Mouse (Mus musculus) stomach, postnatal 0 days (tissue): Measurements from ENCODE around the gene Lilr4b. TPM values are rescaled to one million over a fixed set of nuclear protein-coding genes. Genes with fewer than 3 reads are reported as not detected.

Experiments used
- ATAC-seq: fragments of 200-750 bp; cut with Nextera tagmentation; 2 replicates; pipeline ENCODE4 v1.8.0; 2017; ENCODE audit not compliant: low FRiP score, low TSS enrichment
- DNase-seq: peaks from one replicate; pipeline ENCODE4 v3.0.0-alpha.2; 2016; ENCODE audit warnings: low spot score
- H3K27ac ChIP-seq: fragments of 300-500 bp; sonication (generic); replicated peaks from 2 replicates; pipeline ENCODE4 v1.5.1; 2014; ENCODE audit warnings: mild to moderate bottlenecking, control low read depth
- H3K27me3 ChIP-seq: fragments of 300-500 bp; sonication (generic); 2 replicates; pipeline ENCODE4 v1.6.1; 2014; ENCODE audit warnings: low read length; ENCODE audit not compliant: control insufficient read depth, insufficient read depth
- H3K36me3 ChIP-seq: fragments of 300-500 bp; sonication (generic); 2 replicates; pipeline ENCODE4 v1.6.1; 2014; ENCODE audit warnings: low read length, mixed read lengths; ENCODE audit not compliant: control insufficient read depth, insufficient read depth
- H3K4me1 ChIP-seq: fragments of 300-500 bp; sonication (generic); replicated peaks from 2 replicates; pipeline ENCODE4 v1.6.1; 2014; ENCODE audit warnings: antibody characterized with exemption; ENCODE audit not compliant: control insufficient read depth, insufficient read depth
- H3K4me2 ChIP-seq: fragments of 300-500 bp; sonication (generic); replicated peaks from 2 replicates; pipeline ENCODE4 v1.6.1; 2014; ENCODE audit warnings: low read depth, mild to moderate bottlenecking, control low read depth, moderate library complexity
- H3K4me3 ChIP-seq: fragments of 300-500 bp; sonication (generic); 2 replicates; pipeline ENCODE4 v1.5.1; 2014; ENCODE audit warnings: low read depth, low read length, control low read depth
- H3K9ac ChIP-seq: fragments of 300-500 bp; sonication (generic); 2 replicates; pipeline ENCODE4 v1.6.1; 2014; ENCODE audit warnings: mild to moderate bottlenecking, low read length, control low read depth, mixed read lengths
- H3K9me3 ChIP-seq: fragments of 300-500 bp; sonication (generic); 2 replicates; pipeline ENCODE4 v1.6.1; 2016; ENCODE audit warnings: low read length; ENCODE audit not compliant: control insufficient read depth
- CTCF ChIP-seq: IDR thresholded peaks from 2 replicates; pipeline ENCODE4 v1.5.1; 2016; ENCODE audit warnings: antibody characterized with exemption, low read depth, mild to moderate bottlenecking, moderate library complexity
- EP300 ChIP-seq: optimal IDR thresholded peaks from 2 replicates; pipeline ENCODE3; 2016; ENCODE audit warnings: antibody characterized with exemption
- WGBS: fragments of 180-500 bp; shearing (Covaris S2); extraction: QIAGEN DNeasy Blood & Tissue Kit; methylation state at CpG from one replicate; pipeline ENCODE4 v1.1.7; 2014; 5-methylcytosine and 5-hydroxymethylcytosine counted together
- polyA plus RNA-seq: library from polyadenylated mRNA; unstranded; fragments of >200 nt; fragmentation: Nextera tagmentation; extraction: Ambion mirVana; gene quantifications from 2 replicates; pipeline ENCODE4 v1.2.1, GENCODE M21; 2015

Lilr4b gene
- polyA plus RNA-seq, 1 experiment from 2014 or later, result 0.45 TPM

DNA sequence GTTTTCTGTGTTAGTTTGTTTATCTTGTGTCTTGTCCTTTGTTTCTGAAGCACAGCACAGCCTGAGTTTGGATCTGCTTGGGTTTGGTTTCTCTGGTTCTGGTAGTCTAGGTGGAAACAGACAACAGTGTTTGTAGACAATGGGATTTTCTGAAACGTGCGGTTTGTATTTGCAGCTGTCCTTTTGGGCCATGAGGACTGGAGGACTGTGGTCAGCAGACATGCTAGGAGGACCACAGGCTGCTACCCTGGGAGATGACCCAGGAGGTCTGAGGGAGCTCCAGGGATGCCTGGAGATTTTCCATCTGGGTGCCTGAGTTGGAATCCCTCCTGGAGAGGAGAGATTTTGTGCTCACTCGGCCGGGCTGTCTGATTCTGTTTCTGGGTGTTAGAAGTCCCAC is 46.2 kb downstream of the Lilr4b start:
- WGBS, result 65% methylated on average over 4 of the region's 4 CpGs
- TF ChIP-seq CTCF (no peak), EP300 (no peak)
- no peak for ATAC-seq
- H3K27ac ChIP-seq, result no peak overlapping the region
- DNase-seq, result no peak
- H3K36me3 ChIP-seq, result no peaks in the 10 kb centered on the region
- H3K4me1 ChIP-seq, result no peaks in the 10 kb centered on the region
- no peaks in the 10 kb centered on the region for H3K27me3 ChIP-seq
- H3K9ac ChIP-seq, result no peak overlapping the region
- H3K9me3 ChIP-seq, result no peaks in the 10 kb centered on the region
- no peak overlapping the region for H3K4me3 ChIP-seq
- H3K4me2 ChIP-seq, result no peak overlapping the region

DNA sequence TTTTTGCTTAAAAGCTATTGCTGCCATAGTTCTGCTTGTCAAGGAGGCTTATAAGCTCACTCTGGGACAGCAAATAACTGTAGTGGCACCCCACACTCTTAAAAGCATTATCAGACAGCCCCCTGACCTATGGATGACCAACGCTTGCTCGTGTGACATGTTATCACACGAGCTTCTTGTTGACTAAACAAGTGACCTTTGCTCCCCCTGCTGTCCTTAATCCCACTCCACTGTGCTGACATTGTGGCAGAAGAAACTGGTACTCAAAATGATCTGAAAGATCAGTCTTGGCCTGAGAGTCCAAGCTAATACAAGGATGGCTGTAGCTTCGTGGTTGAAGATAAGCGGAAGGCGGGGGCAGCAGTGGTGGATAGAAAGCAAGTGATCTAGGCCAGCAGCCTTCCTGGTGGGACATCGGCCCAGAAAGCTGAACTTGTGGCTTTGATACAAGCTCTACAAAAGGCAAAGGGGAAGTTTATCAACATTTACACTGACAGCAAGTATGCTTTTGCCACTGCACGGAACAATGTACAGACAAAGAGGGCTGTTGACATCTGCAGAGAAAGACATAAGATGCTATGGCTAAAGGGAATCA is 48.5 kb downstream of the Lilr4b start:
- H3K27me3 ChIP-seq, result no peaks in the 10 kb centered on the region
- no peak overlapping the region for H3K4me3 ChIP-seq
- no peak for DNase-seq
- no peaks in the 10 kb centered on the region for H3K9me3 ChIP-seq
- H3K4me1 ChIP-seq, result no peaks in the 10 kb centered on the region
- WGBS, result 47% methylated on average over 8 of the region's 8 CpGs
- H3K27ac ChIP-seq, result no peak overlapping the region
- H3K36me3 ChIP-seq, result no peaks in the 10 kb centered on the region
- ATAC-seq, result no peak
- H3K9ac ChIP-seq, result no peak overlapping the region
- no peak overlapping the region for H3K4me2 ChIP-seq
- no peak for TF ChIP-seq EP300
- TF ChIP-seq CTCF, result no peak

DNA sequence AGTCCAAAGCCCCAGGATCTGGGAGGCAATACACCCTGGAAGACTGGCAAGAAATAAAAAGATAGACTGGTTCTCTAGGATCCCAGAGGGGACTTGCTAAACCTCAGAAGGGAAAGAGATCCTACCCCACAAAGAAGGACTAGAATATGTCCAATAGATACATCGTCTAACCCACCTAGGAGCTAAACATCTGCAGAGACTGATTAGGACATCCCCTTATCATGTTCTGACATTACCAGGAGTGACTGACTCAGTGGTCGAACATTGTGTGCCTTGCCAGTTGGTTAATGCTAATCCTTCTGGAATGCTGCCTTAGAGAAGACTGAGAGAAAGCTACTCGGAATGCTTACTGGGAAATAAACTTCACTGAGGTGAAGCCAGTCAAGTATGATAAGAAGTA is 49.1 kb downstream of the Lilr4b start:
- no peak for TF ChIP-seq CTCF
- no peak for TF ChIP-seq EP300
- Histone ChIP-seq H3K9ac (no peak overlapping the region), H3K4me3 (no peak overlapping the region), H3K27me3 (no peaks in the 10 kb centered on the region), H3K27ac (no peak overlapping the region), H3K36me3 (no peaks in the 10 kb centered on the region), H3K9me3 (no peaks in the 10 kb centered on the region), H3K4me1 (no peaks in the 10 kb centered on the region), H3K4me2 (no peak overlapping the region)
- WGBS, result 68% methylated on average over 3 of the region's 3 CpGs
- ATAC-seq, result no peak
- DNase-seq, result no peak

DNA sequence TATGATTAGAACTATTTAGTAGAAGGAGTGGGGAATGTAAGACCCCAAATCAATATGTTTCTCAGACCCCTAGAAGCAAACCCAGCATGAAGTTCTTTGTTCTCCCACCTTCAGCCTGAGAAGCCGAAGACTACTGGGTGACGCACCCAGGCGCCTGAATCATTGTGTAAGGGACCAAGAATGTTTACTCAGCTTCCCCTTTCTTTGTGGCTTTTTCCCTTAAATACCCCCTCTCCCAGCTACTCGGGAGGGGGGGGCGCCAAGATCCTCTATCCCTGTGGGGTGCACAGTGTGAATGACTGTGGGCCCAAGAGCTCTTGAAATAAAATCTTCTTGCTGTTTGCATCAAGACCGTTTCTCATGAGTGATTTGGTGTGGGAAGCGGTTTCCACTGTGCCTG is 50.4 kb downstream of the Lilr4b start:
- no peaks in the 10 kb centered on the region for H3K36me3 ChIP-seq
- H3K9me3 ChIP-seq, result no peaks in the 10 kb centered on the region
- 73% methylated on average over 7 of the region's 7 CpGs for WGBS
- H3K4me2 ChIP-seq, result no peak overlapping the region
- no peaks in the 10 kb centered on the region for H3K4me1 ChIP-seq
- TF ChIP-seq CTCF, result no peak
- no peak for TF ChIP-seq EP300
- no peaks in the 10 kb centered on the region for H3K27me3 ChIP-seq
- no peak overlapping the region for H3K9ac ChIP-seq
- H3K4me3 ChIP-seq, result no peak overlapping the region
- DNase-seq, result no peak
- no peak for ATAC-seq
- H3K27ac ChIP-seq, result no peak overlapping the region

Other genes starting within 250 kb of the Lilr4b start
- 0.77 TPM in 1 of 2 replicates, not detected in the other for gene Gm49339, start within 50 bp of the Lilr4b start, polyA plus RNA-seq
- gene Lilrb4a, start 10.3 kb downstream of the Lilr4b start, polyA plus RNA-seq, result 1.0 and 2.4 TPM in 2 replicates
- gene Fam162b, start 109.9 kb downstream of the Lilr4b start, polyA plus RNA-seq, result 30.2 and 30.7 TPM in 2 replicates
- gene Gprc6a, start 150.8 kb downstream of the Lilr4b start, polyA plus RNA-seq, result 0.05 and 0.11 TPM in 2 replicates
- 0.29 and 0.53 TPM in 2 replicates for gene Rfx6, start 197.1 kb downstream of the Lilr4b start, polyA plus RNA-seq